Mouse (Mus musculus) C3H10T1/2 (cell line): ENCODE measurements around the gene Ak5. TPM values are rescaled to one million over a fixed set of nuclear protein-coding genes. Genes with fewer than 3 reads are reported as not detected.

ENCODE experiments used
- polyA plus RNA-seq, 2 experiments: library from polyadenylated mRNA; unstranded; fragments of >200 nt; fragmentation: generic; extraction: Trizol; gene quantifications; one replicate each; pipeline ENCODE4 v1.2.1; 2012; ENCODE audit warnings: missing spikeins in 2 of 2

Gene Ak5
- polyA plus RNA-seq: 1 to 10 TPM; 4.3 to 4.5 TPM

DNA sequence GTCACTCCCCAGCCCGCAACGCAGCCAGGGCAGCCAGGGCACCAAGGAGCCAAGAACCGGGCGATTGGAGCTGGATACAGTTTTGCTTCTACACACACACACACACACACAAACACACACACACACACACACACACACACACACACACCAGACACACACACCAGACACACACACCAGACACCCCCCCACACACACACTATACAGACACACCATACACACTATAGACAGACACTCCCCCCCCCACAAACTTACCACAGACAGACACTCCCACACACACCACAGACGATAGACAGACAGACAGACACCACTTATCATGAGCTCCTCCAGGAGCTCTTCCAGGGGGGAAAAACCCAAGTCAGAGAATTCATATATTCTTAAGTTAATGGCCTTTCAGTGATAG is at the start of gene Ak5:
TSS of gene Ak5 (minus strand) at position 122 of the 400 bp plus-strand sequence.

DNA sequence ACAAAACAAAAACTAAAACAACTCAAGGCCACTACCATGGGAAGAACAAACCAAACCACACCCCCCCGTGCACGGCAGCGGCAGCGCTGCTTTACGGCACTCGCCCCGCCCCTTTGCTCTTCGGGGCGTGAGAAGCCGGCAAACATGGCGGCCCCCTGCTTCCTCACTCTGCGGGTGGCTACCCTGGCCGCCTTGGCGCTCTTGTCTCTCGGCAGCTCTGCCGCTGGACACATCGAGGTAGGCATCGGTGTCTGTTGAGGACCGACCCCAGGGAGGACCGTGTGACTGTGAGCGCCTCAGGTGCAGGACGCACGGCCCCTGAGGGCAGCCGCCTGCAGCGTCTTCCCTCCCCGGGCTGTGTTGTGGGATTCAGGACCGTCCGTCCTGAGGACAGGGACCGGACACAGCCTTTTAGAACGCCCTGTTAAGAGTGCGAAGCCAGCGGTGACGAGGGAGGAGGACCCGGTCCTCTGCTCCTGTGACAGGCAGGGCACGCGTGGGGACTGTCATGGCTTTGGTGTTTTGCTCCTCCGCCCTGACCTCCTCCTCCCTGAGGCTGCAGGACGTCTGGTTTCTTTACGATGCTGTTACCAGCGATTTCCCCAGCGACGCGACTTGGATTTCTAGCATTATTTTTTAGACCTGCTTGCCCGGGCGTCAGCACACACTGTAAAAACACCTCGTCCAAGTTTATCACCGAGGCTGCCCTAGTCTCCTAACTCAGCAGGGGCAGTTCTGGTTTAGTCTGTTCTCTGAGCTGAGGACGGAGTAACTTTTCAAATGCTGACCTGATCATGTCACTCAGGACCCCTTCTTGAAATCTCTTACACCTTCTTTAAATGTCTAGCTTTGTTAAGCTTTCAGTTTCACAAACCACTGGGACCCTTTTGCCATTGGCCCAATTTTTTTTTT is 46.1 kb upstream of the Ak5 start, which contains the start of gene Pigk:
TSS of gene Pigk (plus strand) at position 110 of the 912 bp plus-strand sequence.

Other genes starting within 250 kb of the Ak5 start
- gene Pigk, start 45.7 kb upstream of the Ak5 start, polyA plus RNA-seq: 10 to 100 TPM in 1 of 2 experiments, 1 to 10 TPM in 1; 3.5 to 14.4 TPM